Mouse (Mus musculus) megakaryocyte, embryonic 14.5 days (primary cell): ENCODE results near the gene Sbk3. TPM values are rescaled to one million over a fixed set of nuclear protein-coding genes. Genes with fewer than 3 reads are reported as not detected.
"Not testable (repeated sequence)": the region's sequence is repeated elsewhere in the genome, so short reads cannot be mapped to it uniquely, and the experiment has no call there.

Experiments used
- H3K27me3 ChIP-seq: replicated peaks from 2 replicates; pipeline ENCODE3; 2012; ENCODE audit warnings: inconsistent platforms
- H3K36me3 ChIP-seq: replicated peaks from 2 replicates; pipeline ENCODE3; 2012; ENCODE audit warnings: low read length, inconsistent platforms, mixed read lengths
- H3K4me1 ChIP-seq: 2 replicates; pipeline ENCODE4 v1.6.1; 2012; ENCODE audit warnings: inconsistent platforms
- H3K4me3 ChIP-seq: replicated peaks from 2 replicates; pipeline ENCODE3; 2012; ENCODE audit warnings: moderate library complexity, mild to moderate bottlenecking, inconsistent platforms
- H3K9me3 ChIP-seq: 2 replicates; pipeline ENCODE4 v1.6.1; 2012; ENCODE audit warnings: inconsistent platforms
- FLI1 ChIP-seq: IDR thresholded peaks from 2 replicates; pipeline ENCODE4 v1.6.1; 2012; ENCODE audit warnings: low read length, inconsistent platforms, mixed read lengths
- GATA1 ChIP-seq: IDR thresholded peaks from 3 replicates; pipeline ENCODE4 v1.6.1; 2012; ENCODE audit warnings: mixed read lengths, low read length, inconsistent platforms, borderline replicate concordance
- polyA plus RNA-seq: library from polyadenylated mRNA; stranded (reverse); fragments of >175 nt; gene quantifications from 2 replicates; pipeline ENCODE4 v1.2.3, GENCODE M21; 2012; ENCODE audit warnings: low replicate concordance; ENCODE audit not compliant: insufficient read depth

The Sbk3 gene
- polyA plus RNA-seq, 1 experiment: 0.06 TPM

DNA sequence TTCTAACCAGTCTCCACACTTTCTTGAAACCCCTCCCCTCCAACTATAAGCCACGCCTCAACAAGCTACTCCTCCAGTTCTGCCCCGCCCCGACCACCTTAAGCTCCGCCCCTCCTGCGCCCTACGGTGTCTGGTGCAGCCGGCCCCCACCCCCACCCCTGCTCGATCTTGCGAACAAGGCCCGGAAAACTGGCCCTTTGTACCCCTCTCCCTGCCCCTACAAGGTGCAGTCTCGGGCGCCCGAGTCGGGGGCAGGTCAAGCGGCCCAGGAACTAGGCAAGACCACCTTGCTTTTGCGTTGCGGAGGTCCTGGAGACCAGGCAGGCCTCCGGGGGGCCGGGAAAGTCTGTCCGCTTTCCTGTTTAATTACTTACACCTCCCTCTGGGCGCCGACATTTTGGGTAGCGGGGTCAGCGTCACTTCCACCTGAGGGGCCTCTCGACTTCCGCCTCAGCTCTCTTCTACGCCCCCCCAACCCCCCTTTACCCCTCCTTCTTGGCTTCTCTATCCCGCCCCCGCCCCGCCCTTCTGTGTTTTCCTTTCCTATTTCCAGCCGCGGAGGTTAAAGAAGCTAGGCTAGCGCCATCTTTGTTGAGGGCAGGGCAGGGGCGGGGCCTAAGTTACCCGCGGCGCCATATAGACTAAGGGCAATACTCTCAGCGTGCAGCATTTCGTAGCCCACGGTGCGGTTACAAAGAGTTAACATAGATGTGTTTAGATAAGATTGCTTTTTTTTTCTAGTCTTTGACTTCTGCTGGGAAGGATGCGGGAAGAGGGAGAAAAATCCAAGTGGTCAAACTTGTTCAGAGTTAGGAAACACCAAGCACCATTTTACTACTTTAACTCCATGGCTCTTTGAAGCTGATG, 43.5 kb upstream of the Sbk3 start, which contains the start of the genes Zfp524 and Fiz1:
TSS of gene Zfp524 (plus strand) at position 165 of the 867 bp plus-strand sequence.
TSS of gene Fiz1 (minus strand) at position 447 of the 867 bp plus-strand sequence.
- 0 out of 2 replicates have a peak, but pooled peaks cover 3% of the 10 kb centered on the region for H3K9me3 ChIP-seq
- peaks cover 56% of the 10 kb centered on the region for H3K36me3 ChIP-seq
- H3K4me3 ChIP-seq: peak within 1 kb of the TSS; percentile 94
- H3K4me1 ChIP-seq: peaks cover 49% of the 10 kb centered on the region
- TF ChIP-seq GATA1 (no peak), FLI1 (no peak)
- H3K27me3 ChIP-seq: no peaks in the 10 kb centered on the region

DNA sequence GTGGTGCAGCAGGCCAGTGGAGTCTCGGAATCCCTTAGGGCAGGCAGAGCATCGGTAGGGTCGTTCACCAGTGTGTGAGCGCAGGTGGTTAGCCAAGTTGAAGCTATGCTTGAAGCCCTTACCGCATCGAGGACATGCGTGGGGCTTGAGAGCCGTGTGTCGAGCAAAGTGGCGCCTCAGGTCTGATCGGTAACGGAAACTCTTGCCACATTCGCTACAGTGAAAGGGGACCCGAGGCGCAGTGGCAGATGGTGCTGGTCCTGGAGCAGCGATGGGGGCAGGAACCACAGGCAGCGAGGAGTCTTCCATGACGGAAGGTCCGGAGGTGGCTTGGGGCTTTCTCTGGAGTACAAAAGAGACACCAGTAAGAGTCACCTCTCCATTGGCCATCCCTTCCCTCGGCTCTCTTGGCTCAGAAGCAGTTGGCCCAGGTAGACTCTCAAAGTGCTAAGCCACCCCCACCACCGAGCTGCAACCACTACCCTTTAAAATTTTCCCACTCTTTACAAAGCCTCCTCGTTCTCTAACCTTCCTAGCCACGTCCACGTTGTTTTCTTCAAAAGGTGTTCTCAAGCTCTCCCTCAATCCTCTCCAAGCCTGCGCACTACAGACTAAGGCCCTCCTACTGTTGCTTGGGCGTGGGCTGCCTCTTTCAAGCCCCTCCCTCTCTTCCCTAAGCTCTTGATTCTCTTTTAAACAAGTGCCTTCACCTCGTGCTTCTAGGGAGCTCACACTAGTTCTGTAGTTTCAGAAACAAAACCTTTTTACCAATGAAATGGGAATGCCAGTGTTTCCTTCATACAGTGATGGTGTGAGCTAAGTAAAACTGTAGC, 41.9 kb upstream of the Sbk3 start:
- TF ChIP-seq GATA1: no peak
- H3K4me3 ChIP-seq: peak overlapping the region; percentile 77

DNA sequence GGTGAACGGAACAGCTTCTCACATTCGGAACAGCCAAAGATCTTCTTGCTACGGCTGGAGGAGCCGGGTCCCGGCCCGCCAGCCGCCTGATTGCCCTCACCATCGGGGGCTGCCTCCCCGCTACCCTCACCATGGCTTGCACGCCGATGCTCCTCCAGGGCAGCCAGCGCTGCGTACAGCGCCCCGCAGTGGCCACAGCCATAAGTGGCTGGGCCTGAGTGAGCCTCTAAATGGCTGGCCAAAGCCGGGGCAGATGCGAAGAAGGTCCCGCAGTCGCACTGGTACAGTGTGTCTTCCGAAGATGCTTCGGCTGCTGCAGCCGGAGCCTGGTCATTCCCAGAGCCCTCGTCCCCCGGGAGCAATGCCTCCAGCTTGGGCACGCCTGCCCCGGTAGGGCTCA, 37.3 kb upstream of the Sbk3 start:
- no peak overlapping the region for H3K4me3 ChIP-seq
- peaks cover 21% of the 10 kb centered on the region for H3K4me1 ChIP-seq
- H3K36me3 ChIP-seq: peaks cover 73% of the 10 kb centered on the region
- TF ChIP-seq FLI1 (no peak), GATA1 (no peak)
- H3K27me3 ChIP-seq: no peaks in the 10 kb centered on the region
- H3K9me3 ChIP-seq: peaks cover 9% of the 10 kb centered on the region

More for the DNA sequence above, 41.9 kb upstream of the Sbk3 start:
- H3K9me3 ChIP-seq: 0 out of 2 replicates have a peak, but pooled peaks cover 3% of the 10 kb centered on the region
- H3K27me3 ChIP-seq: no peaks in the 10 kb centered on the region
- peaks cover 67% of the 10 kb centered on the region for H3K36me3 ChIP-seq
- H3K4me1 ChIP-seq: peaks cover 33% of the 10 kb centered on the region

DNA sequence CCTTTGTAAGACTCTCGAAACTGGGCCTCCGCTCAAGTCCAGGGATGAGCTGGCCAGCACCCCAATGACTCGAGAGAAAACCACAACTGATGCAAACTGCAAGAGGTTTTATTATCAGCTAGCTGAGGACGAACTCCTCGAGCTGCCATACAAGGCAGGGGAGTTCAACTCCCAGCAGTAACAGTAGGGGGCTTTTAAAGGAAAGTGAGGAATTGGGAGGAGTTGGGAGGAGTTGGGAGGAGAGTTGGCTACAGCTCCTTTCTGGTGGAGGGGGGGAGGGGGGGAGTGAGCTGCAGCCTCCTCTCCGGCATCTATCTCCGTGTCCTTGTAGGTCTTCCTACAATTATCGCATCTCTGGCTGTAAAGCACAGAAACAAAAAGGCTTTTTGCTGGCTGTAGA, 31.9 kb upstream of the Sbk3 start:
- not testable (repeated sequence) for H3K4me1 ChIP-seq, H3K4me3 ChIP-seq, H3K27me3 ChIP-seq
- H3K9me3 ChIP-seq: peaks cover 23% of the 10 kb centered on the region
- peaks cover 19% of the 10 kb centered on the region for H3K36me3 ChIP-seq

DNA sequence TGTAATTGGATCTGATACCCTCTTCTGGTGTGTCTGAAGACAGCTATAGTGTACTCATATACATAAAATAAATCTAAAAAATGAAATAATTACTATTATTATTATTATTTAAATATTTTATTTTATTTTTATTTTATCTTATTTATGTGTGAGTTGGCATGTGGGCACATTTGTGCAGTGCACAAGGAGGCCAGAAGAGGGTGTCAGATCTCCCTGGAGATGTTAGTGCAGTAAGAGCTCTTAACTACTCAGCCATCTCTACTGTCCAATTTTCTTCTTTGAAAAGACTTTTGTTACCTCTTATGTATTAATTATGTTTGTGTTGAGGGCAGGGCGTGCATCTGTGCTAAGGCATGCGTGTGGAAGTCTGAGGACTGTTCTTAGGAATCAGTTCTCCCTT, 28.9 kb upstream of the Sbk3 start:
- Histone ChIP-seq H3K4me3 (no peak overlapping the region), H3K4me1 (peaks cover 20% of the 10 kb centered on the region), H3K36me3 (no peaks in the 10 kb centered on the region), H3K27me3 (no peaks in the 10 kb centered on the region), H3K9me3 (peaks cover 24% of the 10 kb centered on the region)
- TF ChIP-seq GATA1 (no peak), FLI1 (no peak)

DNA sequence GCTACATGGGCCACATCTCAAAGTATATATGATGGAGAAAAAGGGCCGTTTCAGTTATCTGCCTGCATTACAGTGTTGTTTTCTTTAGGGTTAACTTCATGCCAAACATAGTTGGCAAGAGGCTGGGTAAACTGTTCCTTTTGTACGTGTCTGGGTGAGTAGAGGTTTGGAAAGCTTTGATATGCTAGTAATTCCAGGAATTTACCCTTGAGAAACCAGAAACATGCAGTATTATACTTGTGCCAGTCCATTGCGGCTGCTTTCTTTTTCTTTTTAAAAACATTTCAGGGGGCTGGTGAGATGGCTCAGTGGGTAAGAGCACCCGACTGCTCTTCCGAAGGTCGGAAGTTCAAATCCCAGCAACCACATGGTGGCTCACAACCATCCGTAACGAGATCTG, 26.0 kb upstream of the Sbk3 start:
- Histone ChIP-seq H3K27me3 (peaks cover 5% of the 10 kb centered on the region), H3K4me1 (peaks cover 22% of the 10 kb centered on the region), H3K36me3 (peaks cover 26% of the 10 kb centered on the region), H3K9me3 (peaks cover 30% of the 10 kb centered on the region), H3K4me3 (peak overlapping the region; percentile 93)
- TF ChIP-seq FLI1: no peak
- no peak for TF ChIP-seq GATA1

DNA sequence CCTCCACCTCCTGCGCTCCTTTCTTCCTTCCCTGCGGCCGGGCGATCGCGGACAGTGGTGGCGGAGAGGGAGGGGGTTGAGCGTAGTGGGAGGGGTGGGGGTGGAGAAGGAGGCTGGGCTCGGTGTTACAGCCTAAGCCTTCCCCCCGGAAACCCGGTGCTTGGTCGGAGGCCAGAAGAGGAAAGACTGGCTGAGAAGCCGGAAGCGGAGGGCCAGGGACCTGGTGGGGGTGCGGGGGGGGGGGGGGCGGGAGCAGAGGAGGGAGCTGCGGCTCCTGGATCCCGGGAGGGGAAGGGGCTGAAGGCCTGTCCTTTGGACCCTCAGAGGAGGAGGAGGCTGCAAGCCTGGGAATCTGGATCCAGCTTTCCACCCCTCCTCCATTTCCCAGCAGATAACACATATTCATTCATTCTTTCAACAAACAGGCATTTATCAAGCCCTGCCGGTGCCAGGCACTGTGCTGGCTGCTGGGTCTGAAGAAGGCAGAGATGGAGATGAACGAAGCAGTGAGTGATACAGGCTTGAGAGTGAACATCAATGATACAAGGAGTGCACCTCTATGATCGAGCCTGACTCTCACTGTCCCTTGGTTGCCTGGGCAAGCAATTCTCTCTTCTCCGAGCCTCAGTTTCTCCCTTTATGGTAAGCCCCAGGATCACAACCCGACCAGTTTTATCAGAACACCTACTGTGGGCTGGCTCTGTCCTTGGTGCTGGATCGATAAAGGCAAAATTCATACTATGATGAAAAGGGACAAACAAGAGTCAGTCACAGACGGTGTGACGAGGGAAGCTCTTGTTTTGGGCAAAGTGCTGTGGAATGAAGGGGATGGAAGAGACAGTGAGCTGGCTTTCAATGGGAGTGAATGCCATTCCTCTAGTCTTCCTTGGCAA, 25.3 kb upstream of the Sbk3 start, which contains the start of gene Zfp579:
TSS of gene Zfp579 (minus strand) at position 156 of the 893 bp plus-strand sequence.
- H3K36me3 ChIP-seq: peaks cover 26% of the 10 kb centered on the region
- H3K4me1 ChIP-seq: peaks cover 22% of the 10 kb centered on the region
- peak within 1 kb of the TSS; percentile 93 for H3K4me3 ChIP-seq
- TF ChIP-seq GATA1: no peak
- no peak for TF ChIP-seq FLI1
- peaks cover 5% of the 10 kb centered on the region for H3K27me3 ChIP-seq
- peaks cover 35% of the 10 kb centered on the region for H3K9me3 ChIP-seq

DNA sequence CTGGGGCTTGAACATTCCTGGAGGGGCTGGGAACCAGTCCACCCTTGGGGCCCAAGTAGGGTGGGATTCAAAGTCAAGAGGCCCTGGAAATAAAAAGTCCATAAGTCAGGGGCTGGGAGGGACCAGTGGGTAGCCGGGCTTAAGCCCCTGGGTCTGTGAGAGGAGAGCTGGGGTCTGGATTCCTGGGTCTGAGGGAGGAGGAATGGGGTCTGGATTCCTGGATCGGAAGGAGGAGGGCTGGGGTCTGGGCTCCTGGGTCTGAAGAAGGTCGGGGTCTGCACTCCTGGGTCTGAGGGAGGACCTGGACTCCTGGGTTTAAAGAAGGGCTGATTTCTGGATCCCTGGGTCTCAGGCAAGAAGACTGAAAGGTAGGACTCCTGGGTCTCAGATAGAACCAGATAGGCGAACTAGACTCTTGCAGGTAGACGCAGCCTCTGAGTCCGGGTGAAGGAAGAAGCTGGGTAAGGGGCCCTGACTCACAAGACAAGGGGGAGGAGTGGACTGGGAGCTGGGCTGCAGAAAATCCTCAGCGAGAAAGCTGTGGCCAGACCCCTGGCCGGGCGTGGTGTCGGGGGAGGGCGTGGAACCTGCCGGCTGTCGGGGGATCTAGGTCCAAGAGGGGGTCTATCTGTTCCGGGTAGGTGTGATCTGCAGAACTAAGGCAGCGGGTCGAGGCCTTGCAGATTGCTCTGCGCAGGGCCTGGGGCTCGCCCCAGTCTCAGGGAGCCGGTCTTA, 24.5 kb upstream of the Sbk3 start:
- Histone ChIP-seq H3K27me3 (peaks cover 5% of the 10 kb centered on the region), H3K9me3 (peaks cover 44% of the 10 kb centered on the region)

More for the DNA sequence above, 24.5 kb upstream of the Sbk3 start:
- no peak for TF ChIP-seq FLI1
- TF ChIP-seq GATA1: no peak
- H3K36me3 ChIP-seq: peaks cover 26% of the 10 kb centered on the region
- peaks cover 22% of the 10 kb centered on the region for H3K4me1 ChIP-seq
- H3K4me3 ChIP-seq: peak overlapping the region; percentile 93
